Mouse (Mus musculus) embryo, embryonic 11.5 days (tissue): Measurements from ENCODE around the gene S100a3.

ENCODE experiments used
- DNase-seq: peaks from one replicate; pipeline ENCODE4 v3.0.0-alpha.2; 2012; ENCODE audit warnings: low read depth, low spot score

S100a3 gene

GRCm38 (mm10) chr3:90555954-90556353, 4.4 kb upstream of the S100a3 start:
- no peak for DNase-seq

- no peak for DNase-seq
Observed at GRCm38 (mm10) chr3:90574691-90575090, 14.3 kb downstream of the S100a3 start.

- DNase-seq: no peak
Observed at GRCm38 (mm10) chr3:90575320-90575719, 14.9 kb downstream of the S100a3 start.

- DNase-seq: no peak
Observed at GRCm38 (mm10) chr3:90576351-90577001, 16.1 kb downstream of the S100a3 start.

- no peak for DNase-seq
Observed at GRCm38 (mm10) chr3:90579433-90579832, 19.1 kb downstream of the S100a3 start.

GRCm38 (mm10) chr3:90581141-90581540, 20.8 kb downstream of the S100a3 start:
- DNase-seq: no peak

- DNase-seq: no peak
Observed at GRCm38 (mm10) chr3:90582156-90582555, 21.8 kb downstream of the S100a3 start.

GRCm38 (mm10) chr3:90582556-90582955, 22.2 kb downstream of the S100a3 start:
- DNase-seq: no peak

GRCm38 (mm10) chr3:90583893-90584292, 23.5 kb downstream of the S100a3 start:
- no peak for DNase-seq

GRCm38 (mm10) chr3:90585595-90585994, 25.2 kb downstream of the S100a3 start:
- DNase-seq: peak; percentile 66

- DNase-seq: no peak
Observed at GRCm38 (mm10) chr3:90586016-90586643, 25.8 kb downstream of the S100a3 start.

- DNase-seq: no peak
Observed at GRCm38 (mm10) chr3:90586906-90587305, 26.5 kb downstream of the S100a3 start.

GRCm38 (mm10) chr3:90587361-90588101, 27.2 kb downstream of the S100a3 start:
- no peak for DNase-seq

GRCm38 (mm10) chr3:90589390-90589789, 29.0 kb downstream of the S100a3 start:
- DNase-seq: no peak

- no peak for DNase-seq
Observed at GRCm38 (mm10) chr3:90589947-90590346, 29.6 kb downstream of the S100a3 start, which contains the start of gene S100a2. Gene S100a2 (plus strand): TSS chr3:90590247.

- no peak for DNase-seq
Observed at GRCm38 (mm10) chr3:90594466-90594865, 34.1 kb downstream of the S100a3 start.

GRCm38 (mm10) chr3:90595556-90595955, 35.2 kb downstream of the S100a3 start:
- DNase-seq: no peak

- no peak for DNase-seq
Observed at GRCm38 (mm10) chr3:90596810-90597209, 36.4 kb downstream of the S100a3 start.

- no peak for DNase-seq
Observed at GRCm38 (mm10) chr3:90597736-90598135, 37.4 kb downstream of the S100a3 start.

GRCm38 (mm10) chr3:90598212-90598611, 37.8 kb downstream of the S100a3 start:
- DNase-seq: no peak

GRCm38 (mm10) chr3:90599401-90599800, 39.0 kb downstream of the S100a3 start:
- no peak for DNase-seq

GRCm38 (mm10) chr3:90600036-90600435, 39.7 kb downstream of the S100a3 start:
- no peak for DNase-seq
